Mouse (Mus musculus): Measurements from ENCODE around the gene Fgd2. TPM values are rescaled to one million over a fixed set of nuclear protein-coding genes. Genes with fewer than 3 reads are reported as not detected.
"Not testable (repeated sequence)": the region's sequence is repeated elsewhere in the genome, so short reads cannot be mapped to it uniquely, and the experiment has no call there.

Gene Fgd2
- polyA plus RNA-seq, 1 experiment from 2014 or later, result 5.9 TPM

DNA sequence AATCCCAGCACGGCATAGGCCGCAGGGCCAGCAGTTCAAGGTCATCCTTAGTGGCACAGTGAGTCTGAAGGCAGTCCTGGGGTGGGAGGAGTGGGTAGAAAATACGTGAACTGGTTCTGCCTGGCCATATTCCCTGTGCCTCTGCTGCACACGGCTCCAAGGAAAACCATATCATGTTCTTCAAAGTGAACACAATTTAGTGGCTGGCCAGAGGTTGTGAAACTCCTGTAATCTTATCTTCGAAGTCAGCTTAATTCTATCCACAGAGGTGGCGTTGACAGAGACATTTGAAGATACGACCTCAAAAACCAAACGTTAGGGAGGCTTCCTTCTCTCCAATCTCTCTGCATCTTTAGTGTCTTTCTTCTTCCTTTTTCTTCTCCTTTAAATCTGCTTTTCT lies 30.6 kb downstream of the Fgd2 start:
- DNase-seq (ENCODE audit: low spot score) (no peak), ATAC-seq (ENCODE audit: low FRiP score, low TSS enrichment) (no peak)
- WGBS, result 65% methylated on average over 8 of the region's 8 CpGs

DNA sequence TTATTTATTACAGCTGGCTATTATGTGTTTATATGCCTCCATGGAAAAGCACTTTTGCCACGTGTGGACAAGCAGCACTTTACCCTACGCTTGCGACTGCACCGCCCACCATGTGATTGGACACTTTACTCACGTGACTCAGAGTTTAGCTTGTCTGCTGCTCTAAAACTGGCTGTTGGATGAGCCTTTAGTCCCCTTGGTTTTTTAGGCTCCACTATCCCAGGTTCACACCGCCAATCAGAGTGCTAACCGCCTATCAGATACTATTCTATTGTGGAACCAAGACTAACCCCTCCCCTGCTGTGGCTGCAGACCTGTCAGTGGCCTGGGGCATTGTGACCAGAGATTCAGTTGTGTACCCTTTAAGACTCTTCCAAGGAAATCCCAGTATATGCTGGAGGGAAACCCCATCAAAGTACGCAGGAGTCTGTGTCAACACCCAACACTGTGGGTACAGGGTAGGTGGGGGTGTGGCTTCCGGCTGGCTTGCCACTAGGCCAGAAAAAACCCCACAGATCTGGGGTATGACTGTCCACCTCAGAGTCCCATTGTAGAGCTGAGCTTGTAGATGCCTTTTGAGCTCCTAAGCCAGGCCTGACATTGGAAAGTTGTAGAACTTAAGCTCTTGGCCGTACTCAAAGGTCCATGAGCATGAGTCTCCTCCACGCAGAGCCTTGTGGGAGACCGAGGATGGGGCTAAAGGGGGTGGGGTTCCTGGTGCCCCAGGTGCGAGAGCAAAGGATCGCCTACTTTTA lies 32.8 kb downstream of the Fgd2 start:
- Histone ChIP-seq H3K9me3 (ENCODE audit: control insufficient read depth, low read length) (no peaks in the 10 kb centered on the region), H3K4me3 (ENCODE audit: low read depth, low read length) (no peak overlapping the region), H3K27me3 (ENCODE audit: control insufficient read depth, insufficient read depth, low read length) (no peaks in the 10 kb centered on the region), H3K36me3 (ENCODE audit: control insufficient read depth, insufficient read depth, low read length) (no peaks in the 10 kb centered on the region), H3K4me1 (replicated peaks; ENCODE audit: control insufficient read depth, insufficient read depth) (0 out of 2 replicates have a peak, but pooled peaks cover 6% of the 10 kb centered on the region), H3K4me2 (replicated peaks; ENCODE audit: low read depth) (no peak overlapping the region), H3K27ac (replicated peaks) (0 out of 2 replicates have a peak overlapping the region, but pooled peaks have one; percentile 14), H3K9ac (ENCODE audit: low read length) (no peak overlapping the region)
- WGBS, result 57% methylated on average over 14 of the region's 14 CpGs
- ATAC-seq (ENCODE audit: low FRiP score, low TSS enrichment) (no peak), DNase-seq (ENCODE audit: low spot score) (no peak)
- TF ChIP-seq EP300 (optimal IDR thresholded peaks at IDR 0.05) (no peak), CTCF (IDR thresholded peaks at IDR 0.05; ENCODE audit: low read depth) (no peak)

More for the DNA sequence above, 30.6 kb downstream of the Fgd2 start:
- H3K27ac ChIP-seq (replicated peaks), result no peak overlapping the region
- no peaks in the 10 kb centered on the region for H3K27me3 ChIP-seq (ENCODE audit: control insufficient read depth, insufficient read depth, low read length)
- H3K9me3 ChIP-seq (ENCODE audit: control insufficient read depth, low read length), result no peaks in the 10 kb centered on the region
- H3K4me3 ChIP-seq (ENCODE audit: low read depth, low read length), result no peak overlapping the region
- no peaks in the 10 kb centered on the region for H3K4me1 ChIP-seq (replicated peaks; ENCODE audit: control insufficient read depth, insufficient read depth)
- no peak overlapping the region for H3K9ac ChIP-seq (ENCODE audit: low read length)
- H3K36me3 ChIP-seq (ENCODE audit: control insufficient read depth, insufficient read depth, low read length), result no peaks in the 10 kb centered on the region
- no peak overlapping the region for H3K4me2 ChIP-seq (replicated peaks; ENCODE audit: low read depth)
- no peak for TF ChIP-seq EP300 (optimal IDR thresholded peaks at IDR 0.05)
- no peak for TF ChIP-seq CTCF (IDR thresholded peaks at IDR 0.05; ENCODE audit: low read depth)

DNA sequence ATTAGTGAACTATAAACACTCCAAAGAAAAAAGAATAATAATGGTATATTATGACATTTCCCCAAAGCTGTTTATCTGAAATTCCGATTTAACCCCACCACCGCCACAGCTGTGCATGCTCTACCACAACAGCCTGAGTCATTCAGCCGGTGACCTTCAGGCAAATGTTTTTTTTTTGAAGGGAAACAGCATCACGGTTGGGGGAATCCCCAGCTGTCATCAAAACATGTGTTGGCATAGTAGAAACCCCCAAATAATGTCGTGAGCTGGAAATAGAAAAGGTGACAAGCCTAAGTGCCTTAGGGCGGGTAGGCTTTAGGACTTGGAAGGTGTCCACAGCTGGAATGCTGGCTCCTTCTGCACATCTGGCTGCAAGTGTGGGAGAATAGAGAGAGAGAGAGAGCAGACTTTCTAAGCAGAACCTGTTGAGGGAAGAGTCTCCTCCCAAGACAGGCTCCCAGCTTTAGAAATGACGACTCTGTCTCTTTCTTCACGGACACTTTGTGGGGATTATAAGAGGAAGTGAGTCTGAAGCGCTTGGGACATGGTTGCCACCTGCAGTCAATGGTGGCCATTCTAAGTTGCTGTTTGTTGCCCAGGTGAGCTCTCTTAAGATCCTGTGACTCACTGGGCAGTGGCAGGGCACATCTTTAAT lies 33.5 kb downstream of the Fgd2 start:
- Histone ChIP-seq H3K4me1 (replicated peaks; ENCODE audit: control insufficient read depth, insufficient read depth) (0 out of 2 replicates have a peak, but pooled peaks cover 6% of the 10 kb centered on the region), H3K27ac (replicated peaks) (no peak overlapping the region), H3K9ac (ENCODE audit: low read length) (no peak overlapping the region), H3K4me3 (ENCODE audit: low read depth, low read length) (no peak overlapping the region), H3K27me3 (ENCODE audit: control insufficient read depth, insufficient read depth, low read length) (no peaks in the 10 kb centered on the region), H3K9me3 (ENCODE audit: control insufficient read depth, low read length) (no peaks in the 10 kb centered on the region), H3K4me2 (replicated peaks; ENCODE audit: low read depth) (no peak overlapping the region), H3K36me3 (ENCODE audit: control insufficient read depth, insufficient read depth, low read length) (no peaks in the 10 kb centered on the region)
- no peak for TF ChIP-seq EP300 (optimal IDR thresholded peaks at IDR 0.05)
- no peak for TF ChIP-seq CTCF (IDR thresholded peaks at IDR 0.05; ENCODE audit: low read depth)
- DNase-seq (ENCODE audit: low spot score) (no peak), ATAC-seq (ENCODE audit: low FRiP score, low TSS enrichment) (no peak)
- WGBS, result 39% methylated on average over 9 of the region's 9 CpGs

DNA sequence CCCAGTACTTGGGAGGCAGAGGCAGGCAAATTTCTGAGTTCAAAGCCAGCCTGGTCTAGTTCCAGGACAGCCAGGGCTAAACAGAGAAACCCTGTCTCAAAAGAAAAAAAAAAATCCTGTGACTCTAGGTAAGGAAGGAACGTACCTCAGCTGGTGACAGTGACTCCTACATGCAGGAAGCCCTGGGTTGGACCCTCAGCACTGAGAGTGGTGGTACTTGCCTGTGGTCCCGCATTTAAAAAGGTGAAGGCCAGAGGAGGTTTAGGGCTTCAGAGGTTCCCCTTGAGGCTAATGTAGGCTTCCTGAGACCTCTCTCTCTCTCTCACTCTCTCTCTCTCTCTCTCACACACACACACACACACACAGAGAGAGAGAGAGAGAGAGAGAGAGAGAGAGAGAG lies 34.0 kb downstream of the Fgd2 start:
- not testable (repeated sequence) for DNase-seq (ENCODE audit: low spot score); H3K9ac ChIP-seq (ENCODE audit: low read length); ATAC-seq (ENCODE audit: low FRiP score, low TSS enrichment); H3K4me1 ChIP-seq (replicated peaks; ENCODE audit: control insufficient read depth, insufficient read depth); H3K4me3 ChIP-seq (ENCODE audit: low read depth, low read length); H3K27me3 ChIP-seq (ENCODE audit: control insufficient read depth, insufficient read depth, low read length); H3K36me3 ChIP-seq (ENCODE audit: control insufficient read depth, insufficient read depth, low read length); H3K4me2 ChIP-seq (replicated peaks; ENCODE audit: low read depth); H3K9me3 ChIP-seq (ENCODE audit: control insufficient read depth, low read length)
- WGBS, result 79% methylated on average over 2 of the region's 2 CpGs
- H3K27ac ChIP-seq (replicated peaks), result peak overlapping the region; percentile 24; the same call in 1 of the 2 replicates

GRCm38 (mm10) chr17:29395381-29395780 lies 34.7 kb downstream of the Fgd2 start:
- WGBS, result 70% methylated on average over 7 of the region's 7 CpGs
- Histone ChIP-seq H3K27me3 (ENCODE audit: control insufficient read depth, insufficient read depth, low read length) (no peaks in the 10 kb centered on the region), H3K4me1 (replicated peaks; ENCODE audit: control insufficient read depth, insufficient read depth) (peaks cover 6% of the 10 kb centered on the region; the same call in 1 of the 2 replicates), H3K9me3 (ENCODE audit: control insufficient read depth, low read length) (no peaks in the 10 kb centered on the region), H3K4me2 (replicated peaks; ENCODE audit: low read depth) (no peak overlapping the region), H3K36me3 (ENCODE audit: control insufficient read depth, insufficient read depth, low read length) (no peaks in the 10 kb centered on the region), H3K9ac (ENCODE audit: low read length) (no peak overlapping the region), H3K27ac (replicated peaks) (peak overlapping the region; percentile 24), H3K4me3 (ENCODE audit: low read depth, low read length) (no peak overlapping the region)
- TF ChIP-seq EP300 (optimal IDR thresholded peaks at IDR 0.05), result no peak
- TF ChIP-seq CTCF (IDR thresholded peaks at IDR 0.05; ENCODE audit: low read depth), result no peak
- no peak for ATAC-seq (ENCODE audit: low FRiP score, low TSS enrichment)
- no peak for DNase-seq (ENCODE audit: low spot score)

Measured in stomach, postnatal 0 days (tissue).